Mouse (Mus musculus) cerebellum, adult 2 months (tissue): Measurements from ENCODE around the gene Ccdc173.

Experiments used
- CTCF ChIP-seq: fragments of 200-500 bp; IDR thresholded peaks from 2 replicates; pipeline ENCODE4 v1.5.1; 2011; ENCODE audit warnings: low read depth, mild to moderate bottlenecking, control low read depth, low read length, moderate library complexity, borderline replicate concordance; ENCODE audit not compliant: insufficient read depth
- POLR2A ChIP-seq: fragments of 200-500 bp; IDR thresholded peaks from 2 replicates; pipeline ENCODE4 v1.6.1; 2011; ENCODE audit warnings: low read length, control low read depth, borderline replicate concordance; ENCODE audit not compliant: insufficient read depth

- TF ChIP-seq CTCF, result no peak
- no peak for TF ChIP-seq POLR2A
These were observed 65.9 kb downstream of the Ccdc173 start for GRCm38 (mm10) chr2:69723519-69723825.
